Mouse (Mus musculus) heart, adult 8-10 months (tissue): ENCODE measurements around the gene Them4. TPM values are rescaled to one million over a fixed set of nuclear protein-coding genes. Genes with fewer than 3 reads are reported as not detected.

Source experiments
- DNase-seq: peaks from one replicate; pipeline ENCODE4 v3.0.0; 2022; ENCODE audit warnings: low spot score
- total RNA-seq, 4 experiments: library from RNA; stranded (reverse); gene quantifications; 2 replicates each; pipeline ENCODE4 v1.2.4; 2022

The Them4 gene
- total RNA-seq, 4 experiments from 2014 or later, result 13.2 to 15.4 (median 14.2) TPM

GRCm38 (mm10) chr3:94368631-94369030 lies 58.7 kb downstream of the Them4 start:
- no peak for DNase-seq

- DNase-seq, result no peak
Measured at GRCm38 (mm10) chr3:94369709-94370108, 59.8 kb downstream of the Them4 start.

- peak; percentile 69 for DNase-seq
Measured at GRCm38 (mm10) chr3:94371637-94372036, 61.7 kb downstream of the Them4 start.

- DNase-seq, result no peak
Measured at GRCm38 (mm10) chr3:94372038-94372437, 62.1 kb downstream of the Them4 start.

- peak; percentile 42 for DNase-seq
Measured at GRCm38 (mm10) chr3:94372641-94373040, 62.8 kb downstream of the Them4 start, which contains the start of gene Rorc. Rorc (plus strand) TSS chr3:94372794.

GRCm38 (mm10) chr3:94373090-94373489 lies 63.2 kb downstream of the Them4 start:
- no peak for DNase-seq

- no peak for DNase-seq
Measured at GRCm38 (mm10) chr3:94373597-94374011, 63.7 kb downstream of the Them4 start.

GRCm38 (mm10) chr3:94374636-94375035 lies 64.7 kb downstream of the Them4 start:
- no peak for DNase-seq

- DNase-seq, result no peak
Measured at GRCm38 (mm10) chr3:94375146-94375545, 65.3 kb downstream of the Them4 start.

- no peak for DNase-seq
Measured at GRCm38 (mm10) chr3:94375861-94376260, 66.0 kb downstream of the Them4 start.

- DNase-seq, result no peak
Measured at GRCm38 (mm10) chr3:94377028-94377923, 67.4 kb downstream of the Them4 start.

- no peak for DNase-seq
Measured at GRCm38 (mm10) chr3:94379831-94380510, 70.1 kb downstream of the Them4 start.

Other genes starting within 250 kb of the Them4 start
- gene Gm10697, start 237.4 kb upstream of the Them4 start, total RNA-seq, result not detected
- not detected for gene Gm10696, start 131.9 kb upstream of the Them4 start, total RNA-seq
- gene Gm5286, start 113.4 kb upstream of the Them4 start, total RNA-seq, result not detected
- gene Gm4778, start 46.1 kb upstream of the Them4 start, total RNA-seq, result not detected
- gene Them5, start 32.0 kb downstream of the Them4 start, total RNA-seq, result not detected
- under 1 TPM in 2 of 4 experiments, not detected in 2; 0.31 to 0.46 TPM for gene C2cd4d, start 52.3 kb downstream of the Them4 start, total RNA-seq
- gene Rorc, start 62.7 kb downstream of the Them4 start, total RNA-seq, result 10 to 100 TPM; 36.3 to 53.0 (median 47.2) TPM
- gene Lingo4, start 88.4 kb downstream of the Them4 start, total RNA-seq, result under 1 TPM in 3 of 4 experiments, not detected in 1; 0.14 to 0.37 (median 0.17) TPM
- gene Tdrkh, start 103.2 kb downstream of the Them4 start, total RNA-seq, result 1 to 10 TPM; 4.5 to 7.0 (median 6.1) TPM
- gene Mrpl9, start 133.2 kb downstream of the Them4 start, total RNA-seq, result 10 to 100 TPM; 57.4 to 69.0 (median 61.9) TPM
- under 1 TPM in 1 of 4 experiments, not detected in 3; 0.41 TPM for gene Oaz3, start 133.8 kb downstream of the Them4 start, total RNA-seq
- gene Celf3, start 168.2 kb downstream of the Them4 start, total RNA-seq, result under 1 TPM in 1 of 4 experiments, not detected in 3; 0.12 TPM
- 1 to 10 TPM in 3 of 4 experiments, under 1 TPM in 1; 0.95 to 2.1 (median 1.1) TPM for gene Riiad1, start 170.3 kb downstream of the Them4 start, total RNA-seq